Mouse (Mus musculus) limb, embryonic 14.5 days (tissue): Measurements from ENCODE around the gene Nos1ap. TPM values are rescaled to one million over a fixed set of nuclear protein-coding genes. Genes with fewer than 3 reads are reported as not detected.

ENCODE experiments used
- ATAC-seq: fragments of 200-750 bp; cut with Nextera tagmentation; 2 replicates; pipeline ENCODE4 v1.8.0; 2017; ENCODE audit warnings: low read depth, moderate number of reproducible peaks, moderate TSS enrichment; ENCODE audit not compliant: low FRiP score
- DNase-seq: peaks from one replicate; pipeline ENCODE4 v3.0.0-alpha.2; 2015; ENCODE audit warnings: low spot score
- H3K27ac ChIP-seq: fragments of 300-500 bp; sonication (generic); replicated peaks from 2 replicates; pipeline ENCODE4 v1.5.1; 2014; ENCODE audit warnings: low read depth, mild to moderate bottlenecking, low read length, moderate library complexity, mixed read lengths
- H3K27me3 ChIP-seq: fragments of 300-500 bp; sonication (generic); 2 replicates; pipeline ENCODE4 v1.6.1; 2014; ENCODE audit warnings: low read length, mixed read lengths; ENCODE audit not compliant: control insufficient read depth, insufficient read depth
- H3K36me3 ChIP-seq: fragments of 300-500 bp; sonication (generic); 2 replicates; pipeline ENCODE4 v1.6.1; 2014; ENCODE audit warnings: mild to moderate bottlenecking, low read length, moderate library complexity, mixed read lengths; ENCODE audit not compliant: control insufficient read depth, insufficient read depth
- H3K4me1 ChIP-seq: fragments of 300-500 bp; sonication (generic); 2 replicates; pipeline ENCODE4 v1.6.1; 2014; ENCODE audit warnings: antibody characterized with exemption, low read length, mixed read lengths; ENCODE audit not compliant: control insufficient read depth, insufficient read depth
- H3K4me2 ChIP-seq: fragments of 300-500 bp; sonication (generic); replicated peaks from 2 replicates; pipeline ENCODE4 v1.6.1; 2014; ENCODE audit warnings: low read depth, mild to moderate bottlenecking, low read length, moderate library complexity; ENCODE audit not compliant: severe bottlenecking
- H3K4me3 ChIP-seq: fragments of 300-500 bp; sonication (generic); replicated peaks from 2 replicates; pipeline ENCODE4 v1.5.1; 2014; ENCODE audit warnings: low read length
- H3K9ac ChIP-seq: fragments of 300-500 bp; sonication (generic); 2 replicates; pipeline ENCODE4 v1.6.1; 2014; ENCODE audit warnings: mild to moderate bottlenecking, low read depth, low read length, moderate library complexity; ENCODE audit not compliant: severe bottlenecking
- H3K9me3 ChIP-seq: fragments of 300-500 bp; sonication (generic); 2 replicates; pipeline ENCODE4 v1.6.1; 2016; ENCODE audit warnings: low read length; ENCODE audit not compliant: control insufficient read depth
- POLR2A ChIP-seq: fragments of 200-500 bp; IDR thresholded peaks from 2 replicates; pipeline ENCODE4 v1.8.0; 2012; ENCODE audit warnings: inconsistent platforms, mild to moderate bottlenecking, moderate library complexity, borderline replicate concordance; ENCODE audit not compliant: insufficient read depth, insufficient read length; ENCODE audit errors: extremely low read depth
- WGBS: fragments of 180-500 bp; shearing (Covaris S2); extraction: QIAGEN DNeasy Blood & Tissue Kit; methylation state at CpG from one replicate; pipeline ENCODE4 v1.1.7; 2014; 5-methylcytosine and 5-hydroxymethylcytosine counted together
- polyA plus RNA-seq, 2 experiments: library from polyadenylated mRNA; depleted of rRNA in 1 of 2; stranded (reverse) in 1 of 2; unstranded in 1 of 2; fragments of >200 nt; fragmentation: Nextera tagmentation in 1 of 2; extraction: Ambion mirVana in 1 of 2; gene quantifications; 2 replicates each; pipeline versions ENCODE4 v1.2.1 to v1.2.3; 2012 to 2014

The Nos1ap gene
- polyA plus RNA-seq, 2 experiments, result 10.2 to 11.6 TPM

DNA sequence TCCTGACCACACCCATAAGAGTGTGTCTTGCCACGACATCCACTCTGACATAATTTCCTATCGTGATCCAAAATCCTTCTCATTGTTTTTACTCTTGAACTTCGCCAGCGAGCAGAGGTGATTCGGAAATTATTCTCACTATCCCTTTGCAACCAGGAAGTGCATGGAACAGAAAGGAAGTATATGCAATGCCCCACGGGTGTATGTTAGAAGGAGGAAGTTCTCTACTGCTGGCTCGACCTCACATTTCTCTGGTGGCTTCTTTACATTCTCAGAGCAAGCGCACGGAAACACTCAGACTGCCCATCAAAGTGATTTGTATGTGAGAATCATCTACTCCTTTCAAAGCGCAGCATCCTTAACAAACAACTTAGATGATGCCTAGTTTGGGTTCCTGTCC, 284.7 kb downstream of the Nos1ap start:
- WGBS, result 88% methylated on average over 10 of the region's 10 CpGs
- TF ChIP-seq POLR2A, result no peak

GRCm38 (mm10) chr1:170303103-170303502, 286.6 kb downstream of the Nos1ap start:
- no peak for ATAC-seq
- H3K4me1 ChIP-seq, result no peaks in the 10 kb centered on the region
- no peaks in the 10 kb centered on the region for H3K9me3 ChIP-seq
- no peak overlapping the region for H3K4me3 ChIP-seq
- H3K4me2 ChIP-seq, result no peak overlapping the region
- TF ChIP-seq POLR2A, result no peak
- 83% methylated on average over 6 of the region's 6 CpGs for whole genome bisulfite sequencing
- peaks cover 3% of the 10 kb centered on the region; the same call in 1 of the 2 replicates for H3K36me3 ChIP-seq
- no peaks in the 10 kb centered on the region for H3K27me3 ChIP-seq
- no peak overlapping the region for H3K9ac ChIP-seq
- H3K27ac ChIP-seq, result no peak overlapping the region
- no peak for DNase-seq

More for the DNA sequence above, 284.7 kb downstream of the Nos1ap start:
- Histone ChIP-seq H3K4me2 (no peak overlapping the region), H3K4me1 (no peaks in the 10 kb centered on the region), H3K27ac (no peak overlapping the region), H3K27me3 (no peaks in the 10 kb centered on the region), H3K36me3 (peaks cover 3% of the 10 kb centered on the region; the same call in 1 of the 2 replicates), H3K9ac (no peak overlapping the region), H3K4me3 (no peak overlapping the region), H3K9me3 (no peaks in the 10 kb centered on the region)
- no peak for DNase-seq
- ATAC-seq, result no peak

DNA sequence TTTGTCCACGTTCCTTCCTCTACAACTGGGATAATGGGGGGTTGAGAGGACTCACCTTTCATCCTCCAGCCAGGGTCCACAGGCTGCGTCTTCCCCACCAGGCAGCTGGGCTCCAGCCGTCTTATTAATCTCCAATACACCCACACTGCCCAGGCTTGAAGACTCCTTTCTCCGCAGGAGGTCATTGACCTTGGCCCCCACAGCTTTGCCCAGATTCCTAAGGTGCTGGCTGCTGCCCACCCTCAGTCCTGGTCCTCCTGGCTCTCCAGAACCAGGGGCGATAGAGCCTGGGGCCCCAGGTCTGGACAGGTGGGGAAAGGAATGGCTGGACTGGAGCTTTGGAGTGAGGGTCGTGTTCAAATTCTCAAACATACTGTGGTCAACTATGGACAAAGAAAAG, 287.2 kb downstream of the Nos1ap start:
- DNase-seq (no peak), ATAC-seq (no peak)
- Histone ChIP-seq H3K27me3 (no peaks in the 10 kb centered on the region), H3K4me1 (no peaks in the 10 kb centered on the region), H3K4me3 (no peak overlapping the region), H3K4me2 (no peak overlapping the region), H3K9me3 (no peaks in the 10 kb centered on the region), H3K27ac (no peak overlapping the region), H3K9ac (no peak overlapping the region), H3K36me3 (peaks cover 3% of the 10 kb centered on the region; the same call in 1 of the 2 replicates)
- no peak for TF ChIP-seq POLR2A
- WGBS, result 76% methylated on average over 6 of the region's 6 CpGs

GRCm38 (mm10) chr1:170301686-170302085, 288.0 kb downstream of the Nos1ap start:
- no peaks in the 10 kb centered on the region for H3K4me1 ChIP-seq
- WGBS, result 96% methylated on average over 9 of the region's 9 CpGs
- DNase-seq (no peak), ATAC-seq (no peak)
- H3K4me3 ChIP-seq, result no peak overlapping the region
- H3K27ac ChIP-seq, result no peak overlapping the region
- H3K9ac ChIP-seq, result no peak overlapping the region
- H3K36me3 ChIP-seq, result peaks cover 3% of the 10 kb centered on the region; the same call in 1 of the 2 replicates
- H3K27me3 ChIP-seq, result no peaks in the 10 kb centered on the region
- H3K9me3 ChIP-seq, result no peaks in the 10 kb centered on the region
- TF ChIP-seq POLR2A, result no peak
- no peak overlapping the region for H3K4me2 ChIP-seq

- WGBS, result 79% methylated on average over 4 of the region's 4 CpGs
- Histone ChIP-seq H3K4me3 (no peak overlapping the region), H3K4me1 (no peaks in the 10 kb centered on the region), H3K27ac (no peak overlapping the region), H3K9ac (no peak overlapping the region), H3K27me3 (no peaks in the 10 kb centered on the region), H3K36me3 (no peaks in the 10 kb centered on the region), H3K4me2 (no peak overlapping the region), H3K9me3 (no peaks in the 10 kb centered on the region)
- ATAC-seq, result no peak
- no peak for TF ChIP-seq POLR2A
- DNase-seq, result no peak
Measured at GRCm38 (mm10) chr1:170299496-170299895, 290.2 kb downstream of the Nos1ap start.
